Mouse (Mus musculus) adrenal gland, postnatal 36 days (tissue): Measurements from ENCODE around the gene Dnajb7. TPM values are rescaled to one million over a fixed set of nuclear protein-coding genes. Genes with fewer than 3 reads are reported as not detected.

Source experiments
- DNase-seq, 2 experiments: peaks; one replicate each; pipeline ENCODE4 v3.0.0; 2021; ENCODE audit warnings: mixed read lengths in 1 of 2
- long read RNA-seq, 2 experiments: library from polyadenylated mRNA; stranded (forward); transcript quantifications; one replicate each; pipeline ENCODE4 v2.0.0; 2021; ENCODE audit warnings: borderline sequencing depth in 2 of 2
- total RNA-seq, 2 experiments: library from RNA; stranded (reverse); gene quantifications; 2 replicates each; pipeline ENCODE4 v1.2.3; 2021

Dnajb7 gene
- total RNA-seq: not detected
- long read RNA-seq, experiment 1: 0 reads
- long read RNA-seq, experiment 2: 0 reads

- no peak for DNase-seq
These were observed at the start of gene Dnajb7 for GRCm38 (mm10) chr15:81408199-81408598. Gene Dnajb7 (minus strand): TSS chr15:81408299.

- peak; percentile 24 to 75 for DNase-seq
These were observed 40.4 kb upstream of the Dnajb7 start for GRCm38 (mm10) chr15:81448463-81448862.

GRCm38 (mm10) chr15:81439236-81439635 lies 31.1 kb upstream of the Dnajb7 start:
- peak; percentile 29 to 38 for DNase-seq

- DNase-seq: no peak
These were observed 30.2 kb upstream of the Dnajb7 start for GRCm38 (mm10) chr15:81438345-81438744.

GRCm38 (mm10) chr15:81431195-81431594 lies 23.1 kb upstream of the Dnajb7 start:
- DNase-seq: no peak

- no peak for DNase-seq
These were observed 19.8 kb upstream of the Dnajb7 start for GRCm38 (mm10) chr15:81427947-81428346.

- DNase-seq: no peak
These were observed 17.2 kb upstream of the Dnajb7 start for GRCm38 (mm10) chr15:81425311-81425710.

GRCm38 (mm10) chr15:81422156-81422681 lies 14.1 kb upstream of the Dnajb7 start:
- DNase-seq: no peak

GRCm38 (mm10) chr15:81421454-81421853 lies 13.4 kb upstream of the Dnajb7 start:
- no peak for DNase-seq

- no peak for DNase-seq
These were observed 10.0 kb upstream of the Dnajb7 start for GRCm38 (mm10) chr15:81418065-81418464.

GRCm38 (mm10) chr15:81416763-81417310 lies 8.7 kb upstream of the Dnajb7 start:
- peak; percentile 71 to 78 for DNase-seq

- no peak for DNase-seq
These were observed 3.1 kb downstream of the Dnajb7 start for GRCm38 (mm10) chr15:81405008-81405407.

- DNase-seq: peak; percentile 99
These were observed 8.3 kb downstream of the Dnajb7 start, which contains the start of the genes St13 and Xpnpep3 for GRCm38 (mm10) chr15:81399638-81400315. Gene St13 (minus strand): TSS chr15:81400077. Gene Xpnpep3 (plus strand): TSS chr15:81400138.

GRCm38 (mm10) chr15:81399297-81399637 lies 8.8 kb downstream of the Dnajb7 start:
- DNase-seq: no peak

- no peak for DNase-seq
These were observed 9.9 kb downstream of the Dnajb7 start for GRCm38 (mm10) chr15:81398189-81398588.

GRCm38 (mm10) chr15:81394211-81394915 lies 13.7 kb downstream of the Dnajb7 start:
- peak in 1 of 2 experiments; percentile 27 for DNase-seq

GRCm38 (mm10) chr15:81392997-81393396 lies 15.1 kb downstream of the Dnajb7 start:
- peak in 1 of 2 experiments; percentile 22 for DNase-seq

- DNase-seq: no peak
These were observed 21.8 kb downstream of the Dnajb7 start for GRCm38 (mm10) chr15:81386327-81386726.

- DNase-seq: no peak
These were observed 29.3 kb downstream of the Dnajb7 start for GRCm38 (mm10) chr15:81378845-81379244.

- DNase-seq: peak in 1 of 2 experiments; percentile 53
These were observed 33.5 kb downstream of the Dnajb7 start for GRCm38 (mm10) chr15:81374621-81375020.

- DNase-seq: no peak
These were observed 37.7 kb downstream of the Dnajb7 start for GRCm38 (mm10) chr15:81370356-81370755.

GRCm38 (mm10) chr15:81368601-81369000 lies 39.5 kb downstream of the Dnajb7 start:
- DNase-seq: no peak

- no peak for DNase-seq
These were observed 41.9 kb downstream of the Dnajb7 start for GRCm38 (mm10) chr15:81366241-81366640.
